Mouse (Mus musculus) spleen, adult 2 months (tissue): ENCODE measurements around the gene Nemf.

Experiments used
- CTCF ChIP-seq: fragments of 200-500 bp; IDR thresholded peaks from 2 replicates; pipeline ENCODE4 v1.5.1; 2011; ENCODE audit warnings: mild to moderate bottlenecking, inconsistent platforms; ENCODE audit not compliant: insufficient read depth, insufficient read length, insufficient replicate concordance; ENCODE audit errors: extremely low read depth
- POLR2A ChIP-seq: fragments of 200-500 bp; IDR thresholded peaks from 2 replicates; pipeline ENCODE4 v1.6.1; 2011; ENCODE audit warnings: low read depth, low read length, inconsistent platforms

DNA sequence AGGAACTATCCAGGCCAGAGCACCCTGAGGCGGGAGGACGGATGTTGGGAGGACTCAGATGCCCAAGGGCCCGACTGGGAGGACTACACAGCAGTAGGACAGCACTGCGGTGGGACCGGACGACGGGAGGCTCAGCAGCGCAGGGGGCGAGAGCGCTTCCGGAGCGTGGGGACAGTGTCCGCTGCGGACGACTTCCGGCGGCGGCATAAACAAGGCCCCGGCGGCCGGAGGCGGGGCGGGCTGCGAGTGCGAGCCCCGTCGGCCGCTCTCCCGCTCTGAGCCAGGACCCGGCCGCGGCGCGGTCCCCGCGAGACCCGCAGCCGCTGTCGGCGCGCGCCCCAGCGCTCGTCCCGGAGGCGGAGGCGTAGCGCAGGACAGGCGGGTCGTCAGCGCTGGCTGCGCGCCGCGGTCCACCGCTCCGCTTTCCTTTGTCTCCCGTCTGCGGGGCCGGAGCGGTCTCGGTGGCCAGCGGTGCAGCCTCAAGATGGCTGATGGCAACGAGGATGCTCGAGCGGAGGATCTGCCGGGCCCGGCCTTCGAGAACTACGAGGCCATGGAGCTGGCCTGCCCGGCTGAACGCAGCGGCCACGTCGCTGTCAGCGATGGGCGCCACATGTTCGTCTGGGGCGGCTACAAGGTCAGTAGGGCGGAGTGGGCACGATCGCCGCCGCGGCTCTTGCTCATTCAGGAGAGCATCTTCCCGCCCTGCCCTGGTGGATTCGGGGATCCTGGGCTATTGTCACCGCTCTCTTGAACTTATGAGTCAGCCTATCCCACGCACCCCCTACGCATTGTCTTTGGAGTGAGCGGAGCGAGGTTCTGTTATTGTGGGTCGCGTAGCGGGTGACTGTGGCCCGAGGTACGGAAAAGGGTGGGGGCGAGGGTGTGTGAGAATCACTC lies 60.2 kb downstream of the Nemf start, which contains the start of gene Klhdc2:
- TF ChIP-seq CTCF (no peak), POLR2A (peak; percentile 36)
